Mouse (Mus musculus) erythroid progenitor cell, adult 5-6 weeks (primary cell): ENCODE results near the gene Gm17467. TPM values are rescaled to one million over a fixed set of nuclear protein-coding genes. Genes with fewer than 3 reads are reported as not detected.
"Not testable (repeated sequence)": the region's sequence is repeated elsewhere in the genome, so short reads cannot be mapped to it uniquely, and the experiment has no call there.

ENCODE experiments used
- ATAC-seq: replicated peaks from 2 replicates; pipeline ENCODE4 v1.8.0; 2016; ENCODE audit warnings: moderate number of reproducible peaks, mild to moderate bottlenecking, moderate TSS enrichment, inconsistent platforms; ENCODE audit not compliant: poor library complexity, low FRiP score, severe bottlenecking
- total RNA-seq, 2 experiments: library from RNA; stranded (forward) in 1 of 2; stranded (reverse) in 1 of 2; fragments of 150-400 nt in 1 of 2; fragments of 186-747, 209-891 nt in 1 of 2; gene quantifications; 2 replicates each; pipeline versions ENCODE4 v1.2.3 to v1.2.4; 2015 to 2017; ENCODE audit warnings: low replicate concordance in 2 of 2

The Gm17467 gene
- total RNA-seq (2015; ENCODE audit: low replicate concordance) (not detected in 2 replicates), total RNA-seq (2017; ENCODE audit: low replicate concordance) (not detected in 2 replicates)

DNA sequence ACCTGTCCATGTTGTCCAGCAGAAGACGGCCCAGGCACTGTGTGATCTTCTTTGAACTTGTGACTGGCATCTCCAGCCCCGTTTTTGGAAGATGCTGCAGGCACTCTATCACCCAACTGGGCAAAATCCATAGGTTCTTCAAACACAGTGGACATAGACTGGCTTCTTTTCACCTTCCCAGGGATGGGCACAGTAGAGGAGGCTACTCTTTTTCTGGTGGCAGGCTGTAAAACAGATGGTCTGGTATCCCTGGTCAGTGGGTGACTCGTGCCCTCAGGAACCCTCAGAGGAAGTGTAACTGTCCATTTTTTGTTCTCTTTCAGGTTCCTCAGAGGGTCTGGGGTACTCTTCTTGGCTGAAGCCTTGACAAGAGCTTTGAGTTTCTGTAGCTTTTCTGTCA, at the start of gene Gm17467:
Gene Gm17467 (minus strand): TSS at position 101 of the 400 bp plus-strand sequence.
- not testable (repeated sequence) for ATAC-seq

Other genes starting within 250 kb of the Gm17467 start
- 4.2 TPM in 1 of 2 replicates, not detected in the other for gene Cldn34c2, start 123.1 kb downstream of the Gm17467 start, total RNA-seq (2015; ENCODE audit: low replicate concordance)
- 2.6 TPM in 1 of 2 replicates, not detected in the other for gene Cldn34c2, start 123.1 kb downstream of the Gm17467 start, total RNA-seq (2017; ENCODE audit: low replicate concordance)
- gene Cldn34c3, start 88.9 kb upstream of the Gm17467 start, total RNA-seq (2015; ENCODE audit: low replicate concordance), result not detected in 2 replicates
- not detected in 2 replicates for gene Cldn34c3, start 88.9 kb upstream of the Gm17467 start, total RNA-seq (2017; ENCODE audit: low replicate concordance)